Mouse (Mus musculus): ENCODE data around the gene Frem1. TPM values are rescaled to one million over a fixed set of nuclear protein-coding genes. Genes with fewer than 3 reads are reported as not detected.

The Frem1 gene
- polyA plus RNA-seq, 1 experiment from 2014 or later: 4.8 TPM

DNA sequence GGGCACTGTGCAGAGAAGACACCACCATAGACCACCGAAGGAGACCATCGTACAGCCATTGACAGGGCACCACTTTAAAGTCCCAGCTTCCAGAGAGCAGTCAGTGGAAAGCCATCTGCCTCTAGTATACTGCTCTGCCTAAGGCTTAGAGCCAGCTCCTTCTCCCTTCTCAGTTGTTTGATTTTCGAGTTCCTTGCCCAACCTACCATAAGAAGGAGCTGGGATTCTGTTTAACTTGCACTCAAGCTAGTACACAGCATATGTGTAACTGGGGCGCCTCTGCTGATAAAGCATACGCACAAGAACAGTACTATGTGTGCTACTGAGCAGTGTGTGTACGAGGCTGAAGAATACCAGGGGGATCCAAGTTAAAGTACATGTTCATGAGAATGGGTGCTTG is 173.0 kb downstream of the Frem1 start:
- no peak overlapping the region for H3K4me3 ChIP-seq (ENCODE audit: low read depth, low read length)
- WGBS: 82% methylated on average over 6 of the region's 6 CpGs
- H3K4me1 ChIP-seq (replicated peaks; ENCODE audit: control insufficient read depth, insufficient read depth, low read length): no peaks in the 10 kb centered on the region
- ATAC-seq (replicated peaks; ENCODE audit: low FRiP score) (no peak), DNase-seq (ENCODE audit: low spot score) (no peak)
- H3K27me3 ChIP-seq (replicated peaks; ENCODE audit: control insufficient read depth, insufficient read depth, low read length): no peaks in the 10 kb centered on the region
- no peak overlapping the region for H3K4me2 ChIP-seq
- no peaks in the 10 kb centered on the region for H3K9me3 ChIP-seq (ENCODE audit: control insufficient read depth, low read length)
- H3K9ac ChIP-seq (ENCODE audit: low read depth, low read length): no peak overlapping the region
- no peaks in the 10 kb centered on the region for H3K36me3 ChIP-seq (ENCODE audit: control insufficient read depth, insufficient read depth, low read length)
- no peak overlapping the region for H3K27ac ChIP-seq (ENCODE audit: low read depth, low read length)

DNA sequence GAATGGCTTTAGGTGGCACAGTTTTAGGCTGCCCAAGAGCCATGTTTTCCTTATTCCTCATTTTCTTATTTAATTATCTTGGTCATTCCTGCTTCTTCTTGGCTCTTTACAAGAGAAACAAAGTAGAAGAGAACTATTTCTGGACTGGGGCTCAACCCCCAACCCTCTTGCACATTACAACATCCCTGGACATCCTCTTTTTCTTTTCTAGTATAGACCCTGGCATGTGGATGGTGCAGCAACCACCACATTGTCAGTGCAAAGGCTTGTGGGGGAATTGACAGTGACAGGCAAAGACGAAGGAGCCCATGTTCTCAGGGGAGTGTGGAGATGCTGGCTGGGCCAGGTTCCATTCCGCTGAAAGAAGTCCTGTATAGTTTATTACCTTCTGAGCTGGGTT is 175.5 kb downstream of the Frem1 start:
- Histone ChIP-seq H3K9me3 (ENCODE audit: control insufficient read depth, low read length) (no peaks in the 10 kb centered on the region), H3K4me2 (no peak overlapping the region), H3K27ac (ENCODE audit: low read depth, low read length) (no peak overlapping the region), H3K27me3 (replicated peaks; ENCODE audit: control insufficient read depth, insufficient read depth, low read length) (no peaks in the 10 kb centered on the region), H3K9ac (ENCODE audit: low read depth, low read length) (no peak overlapping the region), H3K36me3 (ENCODE audit: control insufficient read depth, insufficient read depth, low read length) (no peaks in the 10 kb centered on the region), H3K4me1 (replicated peaks; ENCODE audit: control insufficient read depth, insufficient read depth, low read length) (no peaks in the 10 kb centered on the region), H3K4me3 (ENCODE audit: low read depth, low read length) (no peak overlapping the region)
- ATAC-seq (replicated peaks; ENCODE audit: low FRiP score): no peak
- DNase-seq (ENCODE audit: low spot score): no peak
- 60% methylated on average over 2 of the region's 2 CpGs for WGBS

DNA sequence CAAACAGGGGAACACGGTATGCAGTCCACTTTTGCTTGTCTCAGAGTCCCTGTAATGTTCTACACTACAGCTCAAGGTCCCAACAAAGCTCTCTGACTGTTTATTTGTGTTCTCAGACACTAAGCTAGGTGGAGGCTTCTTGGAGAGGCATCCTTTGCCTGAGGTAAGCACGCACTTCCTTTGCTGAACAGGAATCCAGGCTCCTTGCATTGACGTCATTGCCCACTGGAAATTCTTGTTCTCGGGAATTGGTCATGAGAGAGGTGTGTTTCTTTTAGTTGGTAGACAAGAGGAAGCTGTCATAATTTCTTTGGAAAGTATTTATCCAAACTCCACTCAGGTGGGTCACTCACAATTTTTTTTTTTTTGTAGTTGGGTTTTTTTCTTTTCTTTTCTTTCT is 176.6 kb downstream of the Frem1 start:
- Histone ChIP-seq H3K4me3 (ENCODE audit: low read depth, low read length) (no peak overlapping the region), H3K36me3 (ENCODE audit: control insufficient read depth, insufficient read depth, low read length) (no peaks in the 10 kb centered on the region), H3K4me1 (replicated peaks; ENCODE audit: control insufficient read depth, insufficient read depth, low read length) (no peaks in the 10 kb centered on the region), H3K27me3 (replicated peaks; ENCODE audit: control insufficient read depth, insufficient read depth, low read length) (no peaks in the 10 kb centered on the region), H3K9me3 (ENCODE audit: control insufficient read depth, low read length) (no peaks in the 10 kb centered on the region), H3K4me2 (no peak overlapping the region), H3K27ac (ENCODE audit: low read depth, low read length) (no peak overlapping the region), H3K9ac (ENCODE audit: low read depth, low read length) (no peak overlapping the region)
- no peak for DNase-seq (ENCODE audit: low spot score)
- ATAC-seq (replicated peaks; ENCODE audit: low FRiP score): no peak
- WGBS: 75% methylated on average over 4 of the region's 4 CpGs

DNA sequence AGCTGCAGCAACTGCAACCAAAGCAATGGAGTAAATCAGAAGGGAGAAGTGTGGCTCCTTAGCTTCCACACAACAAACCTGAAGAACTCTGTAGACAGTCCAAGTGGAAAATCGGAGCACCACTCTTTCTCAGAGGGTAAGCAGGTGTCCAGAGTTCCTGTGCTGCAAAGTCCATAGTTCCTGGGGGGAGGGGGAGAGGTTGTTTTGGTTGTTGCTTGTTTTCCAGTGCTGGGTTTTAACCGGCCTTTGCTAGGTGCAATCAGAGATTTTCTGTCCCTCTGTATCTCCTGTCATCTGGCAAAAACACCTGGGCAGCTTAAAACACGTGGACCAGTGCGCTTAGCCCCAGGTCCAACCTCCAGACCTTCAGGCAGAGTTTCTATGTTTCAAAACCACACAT is 177.3 kb downstream of the Frem1 start:
- ATAC-seq (replicated peaks; ENCODE audit: low FRiP score): no peak
- no peaks in the 10 kb centered on the region for H3K36me3 ChIP-seq (ENCODE audit: control insufficient read depth, insufficient read depth, low read length)
- WGBS: 55% methylated on average over 4 of the region's 4 CpGs
- no peaks in the 10 kb centered on the region for H3K4me1 ChIP-seq (replicated peaks; ENCODE audit: control insufficient read depth, insufficient read depth, low read length)
- DNase-seq (ENCODE audit: low spot score): no peak
- no peak overlapping the region for H3K27ac ChIP-seq (ENCODE audit: low read depth, low read length)
- H3K27me3 ChIP-seq (replicated peaks; ENCODE audit: control insufficient read depth, insufficient read depth, low read length): no peaks in the 10 kb centered on the region
- H3K9me3 ChIP-seq (ENCODE audit: control insufficient read depth, low read length): no peaks in the 10 kb centered on the region
- H3K9ac ChIP-seq (ENCODE audit: low read depth, low read length): no peak overlapping the region
- no peak overlapping the region for H3K4me3 ChIP-seq (ENCODE audit: low read depth, low read length)
- no peak overlapping the region for H3K4me2 ChIP-seq

DNA sequence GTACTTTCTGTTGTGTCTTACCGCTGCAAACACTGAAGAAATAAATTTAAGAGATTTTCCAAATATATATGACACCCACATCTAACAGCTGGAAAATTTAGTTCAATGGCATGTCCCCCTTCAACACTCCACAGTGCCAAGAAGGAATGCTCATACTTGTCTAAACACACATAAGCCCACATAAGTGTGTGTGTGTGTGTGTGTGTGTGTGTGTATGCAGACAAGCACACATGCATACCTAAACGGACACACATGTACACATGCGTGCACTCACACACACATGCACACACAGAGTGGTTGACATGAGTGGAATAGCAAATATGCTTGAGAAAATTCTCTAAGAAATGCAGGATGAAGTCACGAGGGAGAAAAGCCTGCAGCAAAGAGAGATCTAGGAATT is 179.6 kb downstream of the Frem1 start:
- ATAC-seq (replicated peaks; ENCODE audit: low FRiP score) (no peak), DNase-seq (ENCODE audit: low spot score) (no peak)
- no peak overlapping the region for H3K9ac ChIP-seq (ENCODE audit: low read depth, low read length)
- H3K27me3 ChIP-seq (replicated peaks; ENCODE audit: control insufficient read depth, insufficient read depth, low read length): no peaks in the 10 kb centered on the region
- H3K27ac ChIP-seq (ENCODE audit: low read depth, low read length): no peak overlapping the region
- H3K4me1 ChIP-seq (replicated peaks; ENCODE audit: control insufficient read depth, insufficient read depth, low read length): no peaks in the 10 kb centered on the region
- H3K4me3 ChIP-seq (ENCODE audit: low read depth, low read length): no peak overlapping the region
- H3K4me2 ChIP-seq: no peak overlapping the region
- no peaks in the 10 kb centered on the region for H3K9me3 ChIP-seq (ENCODE audit: control insufficient read depth, low read length)
- 77% methylated on average over 4 of the region's 4 CpGs for WGBS
- H3K36me3 ChIP-seq (ENCODE audit: control insufficient read depth, insufficient read depth, low read length): no peaks in the 10 kb centered on the region

DNA sequence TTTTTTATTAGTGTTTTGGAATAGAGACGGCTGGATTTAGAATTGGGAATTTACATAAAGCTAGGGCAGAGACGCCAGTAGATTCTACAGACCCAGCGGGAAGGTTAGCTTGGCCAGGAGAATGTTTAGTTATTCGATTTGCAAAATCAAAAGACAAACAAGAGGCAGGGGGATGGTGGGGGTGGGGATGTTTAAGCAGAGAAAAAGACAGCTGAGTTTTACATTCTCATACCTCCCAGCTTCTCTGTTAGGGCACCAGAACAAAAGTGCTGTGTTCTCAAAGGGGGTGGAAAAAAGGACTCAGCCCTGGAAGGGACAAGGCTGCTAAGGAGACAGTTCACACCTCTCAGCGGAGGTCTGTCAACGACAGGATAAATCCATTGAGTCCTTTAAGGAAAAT is 180.0 kb downstream of the Frem1 start:
- H3K9ac ChIP-seq (ENCODE audit: low read depth, low read length): no peak overlapping the region
- H3K4me3 ChIP-seq (ENCODE audit: low read depth, low read length): no peak overlapping the region
- H3K36me3 ChIP-seq (ENCODE audit: control insufficient read depth, insufficient read depth, low read length): no peaks in the 10 kb centered on the region
- no peak for ATAC-seq (replicated peaks; ENCODE audit: low FRiP score)
- WGBS: 60% methylated on average over 6 of the region's 6 CpGs
- no peaks in the 10 kb centered on the region for H3K27me3 ChIP-seq (replicated peaks; ENCODE audit: control insufficient read depth, insufficient read depth, low read length)
- no peak for DNase-seq (ENCODE audit: low spot score)
- H3K4me2 ChIP-seq: no peak overlapping the region
- H3K27ac ChIP-seq (ENCODE audit: low read depth, low read length): no peak overlapping the region
- H3K9me3 ChIP-seq (ENCODE audit: control insufficient read depth, low read length): no peaks in the 10 kb centered on the region
- no peaks in the 10 kb centered on the region for H3K4me1 ChIP-seq (replicated peaks; ENCODE audit: control insufficient read depth, insufficient read depth, low read length)

DNA sequence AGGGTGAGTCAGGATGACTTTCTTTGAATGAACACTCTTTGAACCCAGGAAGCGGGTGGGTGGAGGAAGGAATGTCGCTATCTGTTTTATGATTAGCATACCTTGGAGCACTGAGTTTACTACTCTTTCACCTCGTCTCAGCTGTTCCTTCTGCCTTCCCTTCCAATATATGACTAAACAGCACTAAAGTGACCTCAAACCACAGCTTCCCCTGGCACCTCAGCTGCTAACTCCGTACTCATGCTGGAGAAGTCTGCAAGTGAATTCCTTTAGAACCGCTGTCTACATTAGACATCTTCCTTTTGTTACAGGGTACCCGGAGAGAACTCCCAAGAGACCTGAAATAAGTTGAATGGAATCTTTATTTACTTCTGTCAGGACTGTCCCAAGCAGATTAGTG is 181.2 kb downstream of the Frem1 start:
- WGBS: 45% methylated on average over 6 of the region's 6 CpGs
- Histone ChIP-seq H3K36me3 (ENCODE audit: control insufficient read depth, insufficient read depth, low read length) (no peaks in the 10 kb centered on the region), H3K27ac (ENCODE audit: low read depth, low read length) (no peak overlapping the region), H3K4me2 (no peak overlapping the region), H3K4me3 (ENCODE audit: low read depth, low read length) (no peak overlapping the region), H3K4me1 (replicated peaks; ENCODE audit: control insufficient read depth, insufficient read depth, low read length) (no peaks in the 10 kb centered on the region), H3K27me3 (replicated peaks; ENCODE audit: control insufficient read depth, insufficient read depth, low read length) (no peaks in the 10 kb centered on the region), H3K9ac (ENCODE audit: low read depth, low read length) (no peak overlapping the region), H3K9me3 (ENCODE audit: control insufficient read depth, low read length) (no peaks in the 10 kb centered on the region)
- no peak for ATAC-seq (replicated peaks; ENCODE audit: low FRiP score)
- DNase-seq (ENCODE audit: low spot score): no peak

DNA sequence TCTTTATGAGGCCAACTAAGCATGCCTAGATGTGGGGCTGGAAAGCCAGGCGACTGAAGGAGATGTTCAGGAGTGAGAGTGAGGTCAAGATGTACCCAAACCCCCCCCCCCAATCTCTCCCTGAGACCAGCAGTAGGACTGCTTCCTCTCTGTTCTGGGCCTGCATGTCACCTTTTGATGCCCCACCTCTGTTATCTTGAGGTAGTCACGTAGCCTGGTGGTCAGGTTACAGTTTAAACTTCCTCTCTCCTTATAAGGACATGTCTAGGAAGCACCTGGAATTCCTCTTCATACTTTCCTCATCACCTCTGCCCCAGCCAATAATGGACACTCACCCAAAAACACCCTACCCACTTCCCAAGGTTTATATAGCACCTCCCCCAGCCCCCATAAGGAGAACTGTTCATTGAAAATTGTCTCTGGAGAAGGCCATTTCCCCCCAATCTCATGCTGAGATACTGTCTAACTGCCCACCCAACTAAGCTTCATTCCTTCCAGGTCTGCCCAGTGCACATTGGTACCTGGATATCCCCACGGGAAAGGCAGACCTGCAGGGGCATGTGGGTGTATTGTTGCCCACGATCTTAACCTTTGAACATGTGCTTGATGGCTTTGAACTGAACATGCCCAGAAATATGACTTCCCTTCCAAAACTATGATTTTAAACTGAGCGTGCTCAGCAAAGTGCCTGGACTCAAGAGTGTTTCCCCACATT is 184.3 kb downstream of the Frem1 start:
- Histone ChIP-seq H3K9ac (ENCODE audit: low read depth, low read length) (no peak overlapping the region), H3K27ac (ENCODE audit: low read depth, low read length) (no peak overlapping the region), H3K9me3 (ENCODE audit: control insufficient read depth, low read length) (no peaks in the 10 kb centered on the region), H3K4me2 (no peak overlapping the region), H3K4me1 (replicated peaks; ENCODE audit: control insufficient read depth, insufficient read depth, low read length) (no peaks in the 10 kb centered on the region), H3K4me3 (ENCODE audit: low read depth, low read length) (no peak overlapping the region), H3K36me3 (ENCODE audit: control insufficient read depth, insufficient read depth, low read length) (no peaks in the 10 kb centered on the region), H3K27me3 (replicated peaks; ENCODE audit: control insufficient read depth, insufficient read depth, low read length) (no peaks in the 10 kb centered on the region)
- no peak for ATAC-seq (replicated peaks; ENCODE audit: low FRiP score)
- 73% methylated on average over 5 of the region's 5 CpGs for WGBS
- DNase-seq (ENCODE audit: low spot score): no peak

DNA sequence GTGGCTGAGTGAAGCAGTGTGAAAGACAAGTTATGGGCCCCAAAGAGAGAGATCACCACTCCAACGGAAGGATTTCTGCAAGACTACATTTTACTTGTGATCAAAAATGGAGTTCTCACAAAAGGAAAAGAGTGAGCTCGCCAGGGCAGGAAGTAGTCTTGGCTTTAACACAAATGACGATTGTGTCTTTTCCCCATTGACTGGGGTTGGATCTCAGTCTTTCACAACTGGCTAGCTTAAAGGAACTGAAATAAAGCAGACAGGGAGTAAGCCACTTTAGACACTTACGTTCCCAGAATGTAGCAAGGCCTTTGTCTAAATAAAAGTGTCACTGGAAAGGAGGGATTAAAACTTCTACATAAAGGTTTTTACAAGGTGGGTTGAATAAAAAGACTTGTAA is 185.0 kb downstream of the Frem1 start:
- Histone ChIP-seq H3K4me1 (replicated peaks; ENCODE audit: control insufficient read depth, insufficient read depth, low read length) (no peaks in the 10 kb centered on the region), H3K4me2 (no peak overlapping the region), H3K27ac (ENCODE audit: low read depth, low read length) (no peak overlapping the region), H3K9me3 (ENCODE audit: control insufficient read depth, low read length) (no peaks in the 10 kb centered on the region), H3K27me3 (replicated peaks; ENCODE audit: control insufficient read depth, insufficient read depth, low read length) (no peaks in the 10 kb centered on the region), H3K9ac (ENCODE audit: low read depth, low read length) (no peak overlapping the region), H3K4me3 (ENCODE audit: low read depth, low read length) (no peak overlapping the region), H3K36me3 (ENCODE audit: control insufficient read depth, insufficient read depth, low read length) (no peaks in the 10 kb centered on the region)
- WGBS: 63% methylated on average over 4 of the region's 4 CpGs
- DNase-seq (ENCODE audit: low spot score) (no peak), ATAC-seq (replicated peaks; ENCODE audit: low FRiP score) (no peak)

Measured in liver, embryonic 11.5 days (tissue).